Mouse (Mus musculus) left cerebral cortex, adult 9 months (tissue): Measurements from ENCODE around the gene Dlgap1.
"Not testable (repeated sequence)": the region's sequence is repeated elsewhere in the genome, so short reads cannot be mapped to it uniquely, and the experiment has no call there.

Source experiments
- DNase-seq, 2 experiments: peaks; one replicate each; pipeline ENCODE4 v3.0.0; 2022; ENCODE audit warnings: low spot score in 2 of 2

The Dlgap1 gene

DNA sequence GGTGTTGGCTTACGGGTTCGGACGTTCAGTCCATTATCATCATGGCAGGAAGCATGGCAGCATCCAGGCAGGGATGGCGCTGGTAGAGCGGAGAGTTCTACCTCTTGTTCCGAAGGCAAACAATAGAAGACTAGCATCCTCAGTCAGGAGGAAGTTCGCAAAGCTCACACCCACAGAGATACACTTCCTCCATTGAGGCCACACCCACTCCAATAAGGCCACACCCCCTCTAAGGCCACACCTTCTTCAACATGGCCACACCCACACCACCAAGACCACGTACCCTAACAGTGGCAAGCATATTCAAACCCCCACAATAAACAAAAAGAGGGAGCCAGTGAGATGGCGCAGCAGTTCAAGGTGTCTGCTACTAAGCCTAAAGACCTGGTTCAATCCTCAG is 837.0 kb downstream of the Dlgap1 start:
- DNase-seq = no peak

DNA sequence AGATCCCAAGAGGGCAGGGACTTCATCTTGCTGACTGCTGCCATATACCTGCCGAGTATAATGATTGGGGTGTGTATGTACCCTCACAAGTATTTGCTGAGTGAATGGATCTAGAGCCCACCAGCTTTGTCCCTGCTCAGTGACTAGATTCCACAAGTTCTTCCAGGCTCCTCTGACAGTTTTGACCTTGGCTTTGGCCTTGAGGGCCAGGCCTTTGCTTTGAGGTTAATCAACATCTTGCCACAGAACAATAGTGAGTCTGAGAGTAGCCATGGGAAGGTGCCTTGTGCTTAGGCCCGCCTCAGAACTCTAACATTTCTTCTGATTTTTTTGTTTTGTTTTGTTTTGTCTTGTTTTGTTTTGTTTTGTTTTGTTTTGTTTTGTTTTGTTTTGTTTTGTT is 837.7 kb downstream of the Dlgap1 start:
- DNase-seq = no peak

DNA sequence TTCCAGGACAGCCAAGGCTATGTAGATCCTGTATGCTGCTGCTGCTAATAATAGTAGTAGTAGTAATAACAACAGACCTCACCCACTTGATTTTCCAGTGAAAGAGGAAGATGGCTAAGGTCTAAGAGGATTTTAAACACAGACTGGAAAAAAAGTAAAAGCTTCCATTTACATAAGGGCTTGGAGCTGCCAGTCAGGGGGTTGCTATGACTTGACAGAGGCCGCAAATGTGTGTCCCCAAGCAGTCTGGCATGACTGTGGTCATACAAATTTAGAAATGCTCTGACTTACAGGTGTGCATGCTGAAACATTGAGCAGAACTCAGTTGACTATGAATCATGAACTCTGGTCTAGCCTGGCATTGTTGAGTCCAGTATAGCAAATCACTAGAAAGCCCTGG is 839.0 kb downstream of the Dlgap1 start:
- DNase-seq = no peak

DNA sequence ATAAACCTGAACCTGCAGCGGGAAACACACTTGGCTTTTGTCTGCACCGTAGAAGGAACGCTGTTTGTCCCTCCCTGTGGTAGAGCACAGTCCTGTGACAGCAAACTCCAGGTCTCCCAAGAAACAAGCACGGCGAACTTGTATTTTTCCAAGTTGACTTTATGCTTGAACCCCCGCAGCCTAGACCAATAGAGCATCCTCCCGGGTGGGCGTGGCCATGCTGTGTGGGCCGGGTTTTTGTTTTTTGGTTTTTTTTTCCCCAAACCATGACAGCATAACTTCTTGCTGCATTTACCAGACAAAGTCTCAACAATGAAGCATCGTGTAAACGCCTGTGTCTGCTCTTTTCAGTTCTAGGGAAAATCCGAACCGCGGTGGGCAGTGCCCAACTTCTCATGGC is 840.0 kb downstream of the Dlgap1 start:
- DNase-seq = no peak

DNA sequence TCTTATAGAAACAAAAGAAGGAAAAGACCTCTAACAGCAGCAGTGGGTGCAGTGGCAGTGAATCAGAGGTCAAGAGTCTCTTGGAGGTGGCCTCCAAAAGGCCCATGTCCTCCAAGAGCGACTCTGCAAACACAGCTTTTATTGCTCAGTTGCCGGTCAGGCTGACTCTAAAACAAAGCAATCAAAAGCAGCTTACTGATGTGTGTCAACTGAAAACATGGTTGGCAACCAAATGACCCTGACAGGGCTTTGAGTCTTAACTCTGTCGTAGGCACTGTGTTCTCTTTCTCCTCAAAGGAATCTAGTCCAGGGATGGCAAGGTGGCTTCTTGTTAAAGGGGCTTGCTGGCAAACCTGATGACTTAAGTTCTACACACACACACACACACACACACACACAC is 840.9 kb downstream of the Dlgap1 start:
- no peak for DNase-seq

DNA sequence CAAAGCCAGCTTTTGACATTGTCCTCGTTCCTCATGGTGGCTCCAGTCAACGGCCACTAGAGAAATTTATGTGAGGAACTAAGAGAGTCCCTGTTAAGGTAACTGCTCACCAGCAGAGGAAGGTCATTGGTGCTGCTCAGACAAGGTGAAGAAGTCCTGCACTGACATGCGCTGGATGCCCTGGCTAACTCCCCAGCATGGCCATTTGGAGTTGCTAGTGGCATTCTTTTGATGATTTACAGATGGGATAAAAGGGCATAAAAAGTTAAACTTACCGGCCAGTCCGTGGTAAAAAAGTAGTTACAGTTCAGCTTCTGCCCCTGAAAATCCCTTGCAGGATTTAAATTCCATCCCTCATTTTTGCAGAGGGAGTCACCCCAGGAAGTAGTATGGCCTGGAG is 841.9 kb downstream of the Dlgap1 start:
- DNase-seq = no peak

DNA sequence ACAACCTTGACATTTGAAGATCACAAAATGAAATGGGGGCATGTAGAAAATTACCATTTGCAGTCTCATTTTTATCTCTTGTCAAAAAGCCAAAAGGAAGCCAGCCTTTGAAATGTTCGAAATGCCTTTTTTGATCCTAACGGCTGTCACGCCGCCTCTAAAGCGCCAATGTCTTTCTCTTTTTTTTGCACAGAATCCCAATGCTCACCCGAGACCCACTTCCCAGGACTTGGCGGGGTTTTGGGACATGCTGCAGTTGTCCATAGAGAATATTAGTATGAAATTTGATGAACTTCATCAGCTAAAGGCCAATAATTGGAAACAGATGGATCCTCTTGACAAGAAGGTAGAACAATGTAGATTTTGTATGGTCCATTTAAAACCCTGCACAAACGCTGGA is 846.1 kb downstream of the Dlgap1 start:
- DNase-seq = no peak

DNA sequence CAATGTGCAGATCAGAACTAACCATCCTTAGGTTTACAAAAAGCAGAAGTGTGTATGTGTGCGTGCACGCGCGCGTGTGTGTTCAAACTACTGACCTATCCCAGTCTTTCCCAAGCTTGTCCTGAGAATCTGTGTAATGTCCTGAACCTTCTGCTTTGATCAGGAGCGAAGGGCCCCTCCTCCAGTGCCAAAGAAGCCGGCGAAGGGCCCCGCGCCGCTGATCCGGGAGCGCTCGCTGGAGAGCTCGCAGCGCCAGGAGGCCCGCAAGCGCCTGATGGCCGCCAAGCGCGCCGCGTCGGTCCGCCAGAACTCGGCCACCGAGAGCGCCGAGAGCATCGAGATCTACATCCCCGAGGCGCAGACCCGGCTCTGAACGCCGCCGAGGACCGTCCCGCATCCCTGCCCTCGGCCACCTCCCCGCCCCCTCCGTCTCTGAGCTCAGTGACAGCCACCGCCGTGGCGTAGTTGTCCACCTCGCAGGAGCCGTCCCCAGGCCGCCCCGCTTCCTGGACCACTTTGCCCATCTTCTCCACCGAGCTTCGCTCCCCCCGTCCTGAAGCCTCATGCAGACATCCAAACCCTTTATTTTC is 849.1 kb downstream of the Dlgap1 start:
- no peak for DNase-seq

DNA sequence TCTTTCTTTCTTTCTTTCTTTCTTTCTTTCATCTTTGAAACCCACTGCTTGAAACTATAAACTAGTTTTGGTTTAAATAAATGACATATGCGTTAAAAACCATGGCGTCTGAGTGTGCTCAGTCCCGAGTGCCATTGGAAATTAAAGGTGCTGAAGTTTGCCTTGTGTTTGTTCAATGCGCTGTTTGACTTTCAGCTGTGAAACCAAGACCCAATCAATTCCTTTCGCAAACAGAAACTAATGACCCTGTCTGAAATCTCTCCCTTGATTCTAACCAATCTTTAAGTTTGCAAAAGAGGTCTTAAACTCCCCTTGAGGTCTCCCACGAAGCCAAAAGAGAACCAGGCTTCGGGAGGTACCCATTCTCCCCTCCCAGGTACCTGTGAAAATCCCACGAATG is 854.2 kb downstream of the Dlgap1 start:
- no peak for DNase-seq

DNA sequence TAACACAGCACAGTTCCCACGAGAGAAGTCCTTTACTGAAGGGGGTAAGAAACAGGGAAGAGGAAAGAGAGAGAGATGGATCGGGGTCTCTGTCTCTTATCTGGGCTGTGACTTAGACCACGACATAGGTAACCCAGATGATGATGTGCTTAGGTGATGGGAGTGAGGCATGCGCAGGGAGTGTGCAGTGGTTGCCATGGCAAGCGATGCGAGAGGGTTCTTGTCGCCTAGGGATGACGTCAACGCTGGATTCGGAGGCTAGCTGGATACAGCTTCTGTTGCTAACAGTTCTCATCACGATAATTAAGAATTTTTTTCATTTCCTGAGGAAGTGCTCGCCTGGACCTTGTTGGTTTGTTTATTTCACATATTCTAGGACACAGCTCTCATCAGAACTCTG is 857.4 kb downstream of the Dlgap1 start:
- DNase-seq = peak; percentile 57 to 83

DNA sequence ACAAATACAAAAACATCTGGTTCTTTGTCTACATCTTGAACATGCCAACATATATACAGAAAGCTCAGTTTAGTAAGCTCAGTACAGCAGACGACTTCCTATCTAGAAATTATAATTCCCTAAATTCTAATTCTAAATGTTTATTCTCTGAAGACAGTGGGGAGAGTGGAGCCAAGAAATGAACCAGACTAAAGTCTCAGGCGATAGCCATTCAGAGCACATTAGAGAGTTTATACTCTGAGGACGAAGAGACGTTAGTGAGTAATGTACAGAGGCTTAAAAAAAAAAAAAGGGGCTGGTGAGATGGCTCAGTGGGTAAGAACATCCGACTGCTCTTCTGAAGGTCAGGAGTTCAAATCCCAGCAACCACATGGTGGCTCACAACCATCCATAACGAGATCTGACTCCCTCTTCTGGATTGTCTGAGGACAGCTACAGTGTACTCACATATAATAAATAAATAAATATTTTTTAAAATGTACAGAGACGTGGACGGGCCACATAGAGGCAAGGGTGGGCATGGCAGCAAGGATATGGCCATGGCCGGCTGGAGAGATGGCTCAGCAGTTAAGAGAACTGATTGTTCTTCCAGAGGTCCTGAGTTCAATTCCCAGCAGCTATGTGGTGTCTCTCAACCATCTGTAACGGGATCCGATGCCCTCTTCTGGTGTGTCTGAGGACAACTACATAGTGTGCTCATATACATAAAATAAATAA is 858.7 kb downstream of the Dlgap1 start:
- DNase-seq = not testable (repeated sequence)

DNA sequence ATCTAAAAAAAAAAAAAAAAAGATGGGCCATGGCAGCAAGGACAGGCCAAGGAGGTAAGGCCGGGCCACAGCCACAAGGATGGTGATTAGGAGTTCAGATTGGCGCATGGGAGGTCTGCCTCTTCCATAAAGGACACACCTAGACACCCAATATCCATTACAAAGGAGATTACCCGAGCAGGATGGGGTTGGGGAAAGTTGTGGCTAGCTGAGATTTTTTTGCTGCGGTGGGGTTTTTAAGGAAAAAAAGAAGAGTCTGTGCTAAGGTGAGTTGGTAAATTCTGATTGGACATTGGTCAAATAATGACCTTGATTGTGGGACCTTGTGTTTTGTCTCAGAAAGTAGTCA is 859.3 kb downstream of the Dlgap1 start:
- no peak for DNase-seq

DNA sequence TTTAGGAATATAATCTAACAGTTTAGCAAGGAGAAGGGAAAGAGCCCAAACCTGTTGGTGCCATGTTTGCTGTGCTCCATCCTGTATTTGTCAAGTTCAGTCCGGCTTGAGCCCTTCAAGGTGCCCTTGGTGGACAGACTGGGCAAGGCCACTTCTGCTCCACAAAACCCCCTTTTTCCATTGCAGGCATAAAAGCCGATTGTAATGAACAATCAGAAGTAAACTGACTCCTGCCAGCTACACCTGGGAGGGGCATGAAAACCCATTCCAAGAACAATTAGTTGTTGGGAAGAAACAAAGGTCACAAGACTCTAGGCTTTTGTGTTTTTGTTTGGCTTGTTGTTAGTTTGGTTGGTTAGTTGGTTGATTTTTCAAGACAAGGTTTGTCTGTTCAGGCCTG is 859.7 kb downstream of the Dlgap1 start:
- no peak for DNase-seq

DNA sequence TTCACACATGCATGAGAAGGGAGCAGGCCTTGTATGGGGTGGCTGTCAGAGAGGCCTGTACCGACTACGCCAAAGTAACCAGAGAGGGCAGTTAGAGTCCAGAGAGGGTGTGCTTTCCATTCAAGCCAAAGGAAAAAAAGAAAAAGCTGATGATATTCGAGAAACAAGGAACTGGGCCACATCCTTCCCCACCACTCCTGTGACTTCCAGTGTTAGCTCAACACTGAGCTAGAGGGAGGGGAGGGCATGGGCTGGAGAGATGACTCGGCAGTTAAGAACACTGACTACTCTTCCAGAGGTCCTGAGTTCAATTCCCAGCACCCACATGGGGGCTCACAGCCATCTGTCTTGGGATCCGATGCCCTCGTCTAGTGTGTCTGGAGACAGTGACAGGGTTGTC is 860.3 kb downstream of the Dlgap1 start:
- DNase-seq = no peak

DNA sequence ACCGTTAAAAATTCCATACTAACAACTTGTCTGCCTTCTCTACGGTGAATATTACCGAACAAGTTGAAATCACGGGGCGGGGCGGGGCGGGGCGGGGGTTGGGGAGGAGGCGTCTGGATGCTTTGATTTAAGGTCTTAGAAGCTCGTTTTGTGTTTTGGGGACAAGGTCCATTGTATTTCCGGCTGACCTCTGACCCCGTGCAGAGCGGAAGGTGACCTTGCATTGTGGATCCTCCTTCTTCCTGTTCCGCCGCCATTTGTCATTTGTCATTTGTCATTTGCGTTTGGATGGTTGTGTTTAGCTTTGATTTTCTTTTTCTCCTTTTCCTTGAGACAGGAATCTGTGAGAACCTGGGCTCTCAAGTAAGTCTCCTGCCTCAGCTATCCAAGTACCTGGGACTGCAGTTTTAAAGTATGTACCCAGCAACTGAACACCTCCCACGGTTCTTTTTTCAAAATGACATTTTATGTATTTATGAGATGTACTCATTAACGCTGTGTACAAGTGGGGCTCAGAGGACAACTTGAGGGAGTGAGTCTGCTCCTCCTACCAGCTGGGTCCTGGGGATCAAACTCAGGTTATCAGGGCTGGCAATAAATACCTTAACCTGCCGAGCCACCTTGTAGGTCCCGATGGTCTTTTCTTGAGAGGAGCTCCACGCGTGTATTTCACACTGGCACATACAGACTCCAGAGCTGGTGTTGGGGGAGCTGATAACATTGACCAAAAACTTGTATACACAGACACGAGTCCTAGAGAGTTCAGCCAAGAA is 861.3 kb downstream of the Dlgap1 start:
- DNase-seq = no peak

DNA sequence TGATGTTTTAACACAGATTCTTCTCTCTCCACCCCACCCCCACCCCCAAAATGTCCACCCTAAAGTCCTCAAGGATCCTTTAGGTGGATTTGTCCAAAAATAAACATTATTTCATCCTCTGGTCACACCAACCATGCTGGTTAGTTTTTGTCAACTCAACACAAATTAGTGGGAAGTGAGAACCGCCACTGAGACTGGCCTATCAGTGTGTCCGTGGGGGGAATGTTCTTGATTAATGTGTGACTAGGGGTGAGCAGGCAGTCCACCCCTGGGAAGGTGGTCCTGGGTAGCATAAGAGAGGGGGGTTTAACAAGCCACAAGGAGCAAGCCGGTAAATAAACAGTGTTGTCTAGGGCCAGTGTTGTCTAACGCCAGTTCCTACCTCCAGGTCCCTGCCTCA is 862.7 kb downstream of the Dlgap1 start:
- DNase-seq = no peak

DNA sequence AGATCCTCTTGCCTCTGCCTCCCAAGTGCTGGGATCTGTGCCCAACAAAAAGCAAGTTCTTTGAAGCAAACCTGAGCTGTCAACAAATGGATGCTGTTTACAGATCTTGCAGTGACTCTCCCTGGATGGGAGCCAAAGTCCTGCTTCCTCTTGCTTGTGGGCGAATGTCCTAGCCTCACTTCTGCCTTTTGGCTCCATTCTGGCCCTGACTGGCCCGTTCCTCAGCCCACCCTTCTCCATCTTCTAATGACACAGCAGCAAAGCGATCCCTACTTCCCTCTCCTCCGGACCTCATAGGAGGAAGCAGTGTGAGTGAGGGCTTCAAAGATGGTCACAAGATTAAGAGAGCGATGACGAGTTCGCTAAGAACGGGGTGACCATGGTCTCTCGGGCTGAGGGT is 863.7 kb downstream of the Dlgap1 start:
- DNase-seq = peak in 1 of 2 experiments; percentile 62

DNA sequence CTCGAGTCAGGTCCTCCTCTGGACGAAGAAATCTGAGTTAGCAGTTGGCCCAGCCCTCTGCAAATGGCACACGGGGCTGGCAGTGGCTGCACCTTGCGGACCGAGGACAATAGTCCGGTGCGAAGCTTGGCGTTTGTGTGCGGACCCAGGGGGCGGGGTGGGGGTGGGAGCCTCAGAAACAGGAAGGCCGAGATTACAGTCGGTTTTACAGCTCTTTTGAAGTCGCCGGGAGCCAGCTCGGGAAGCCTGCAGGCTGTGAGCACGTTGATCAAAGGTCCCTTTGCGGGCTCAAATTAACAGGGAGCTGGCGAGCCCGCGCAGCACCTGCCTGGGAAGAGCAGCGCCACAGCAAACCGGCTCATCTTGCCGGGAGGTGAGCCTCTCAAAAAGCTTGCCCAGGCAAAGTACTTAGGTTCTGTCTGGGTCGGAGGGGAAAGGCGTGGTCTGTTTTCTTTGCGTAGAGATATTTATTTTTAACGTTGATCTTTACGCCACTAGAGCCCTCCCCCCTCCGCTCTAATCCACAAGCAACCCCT is 865.6 kb downstream of the Dlgap1 start:
- no peak for DNase-seq

DNA sequence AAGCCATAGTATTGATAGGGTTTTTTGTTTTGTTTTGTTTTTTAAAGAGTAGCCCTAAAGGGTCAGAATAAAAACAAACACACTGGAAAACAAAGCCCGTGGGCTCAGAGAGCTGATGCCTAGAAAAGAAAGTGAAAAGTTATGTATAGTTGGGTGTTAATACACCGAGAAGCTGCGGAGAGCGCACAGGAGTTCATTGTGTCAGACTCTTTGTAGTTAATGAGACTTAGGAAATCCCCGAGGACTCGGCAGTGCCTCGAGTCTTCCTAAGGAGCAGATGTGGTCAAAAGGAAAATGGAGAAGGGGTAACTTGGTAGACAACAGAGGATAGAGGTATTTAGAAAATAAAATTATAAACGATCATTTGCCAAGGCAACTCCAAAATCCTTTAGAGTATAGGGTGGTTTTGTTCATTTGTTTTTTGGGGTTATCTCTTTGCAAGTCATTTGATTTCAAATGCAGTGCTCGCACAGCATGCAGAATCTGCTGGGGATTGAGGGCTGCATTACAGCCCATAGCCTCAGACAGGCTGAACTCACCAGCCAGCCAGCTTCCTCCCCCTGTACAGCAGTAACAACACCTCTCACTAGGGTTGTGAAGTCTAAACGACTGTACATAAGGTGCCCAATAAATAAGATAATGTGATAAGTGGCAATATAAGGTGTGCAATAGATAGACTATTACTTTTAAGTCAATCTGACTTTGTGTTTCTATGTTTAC is 866.4 kb downstream of the Dlgap1 start:
- DNase-seq = no peak

DNA sequence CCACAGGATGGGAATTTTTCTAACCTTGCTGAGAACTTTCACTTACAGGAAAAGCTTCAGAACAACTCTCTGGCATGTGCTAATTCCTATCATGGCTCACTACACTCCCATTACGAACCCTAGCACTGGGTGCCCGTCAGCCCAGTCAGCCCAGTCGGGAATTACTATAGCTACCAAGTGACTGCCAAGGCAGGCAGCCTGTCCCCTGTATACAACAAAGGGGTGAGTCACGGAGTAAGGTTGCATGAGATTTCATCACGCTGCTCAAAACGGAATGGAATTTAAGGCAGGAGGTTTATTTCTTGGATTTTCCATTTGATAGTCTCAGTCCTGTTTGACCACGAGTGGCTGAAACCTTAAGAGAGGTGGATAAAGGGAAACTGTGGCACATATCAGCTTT is 867.9 kb downstream of the Dlgap1 start:
- DNase-seq = no peak

DNA sequence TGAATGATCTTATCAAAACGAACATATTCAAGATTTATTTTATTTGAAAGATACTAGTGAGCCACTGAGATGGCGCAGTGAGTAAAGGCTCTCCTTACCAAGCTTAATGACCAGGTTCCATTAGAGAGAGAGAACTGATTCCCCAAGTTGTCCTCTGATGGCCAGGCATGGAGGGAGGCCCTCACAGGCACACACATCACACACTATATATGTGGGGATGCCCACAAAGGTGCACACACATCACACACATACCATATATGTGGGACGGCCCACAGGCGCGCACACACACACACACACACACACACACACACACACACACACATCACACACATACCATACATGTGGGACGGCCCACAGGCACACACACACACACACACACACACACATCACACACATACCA is 868.6 kb downstream of the Dlgap1 start:
- not testable (repeated sequence) for DNase-seq

DNA sequence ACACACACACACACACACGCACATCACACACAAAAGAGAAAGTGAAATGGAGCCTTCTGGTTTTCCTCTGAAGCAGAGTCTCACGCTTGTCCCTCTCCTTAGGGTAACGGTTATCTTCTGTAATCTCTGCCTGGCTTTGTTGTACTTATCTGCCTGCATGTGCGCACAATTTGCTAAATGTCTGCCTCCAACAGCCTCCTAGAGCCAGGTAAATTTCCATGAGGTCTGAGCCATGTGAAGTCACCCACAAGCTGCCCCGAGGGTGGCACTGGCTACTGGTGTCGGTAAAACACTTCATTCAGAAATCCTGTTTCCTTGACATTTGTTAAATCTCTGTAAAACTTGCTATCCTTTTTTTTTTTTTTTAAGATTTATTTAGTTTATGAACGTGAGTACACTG is 869.2 kb downstream of the Dlgap1 start:
- DNase-seq = no peak
